Mouse (Mus musculus): Measurements from ENCODE around the gene Ccdc184. TPM values are rescaled to one million over a fixed set of nuclear protein-coding genes. Genes with fewer than 3 reads are reported as not detected.

The Ccdc184 gene
- under 1 TPM; 0.75 to 0.90 TPM for total RNA-seq (2021)
- 1.0 and 1.5 TPM in 2 replicates for polyA plus RNA-seq (2012; rRNA removed)
- long read RNA-seq = 0 reads

DNA sequence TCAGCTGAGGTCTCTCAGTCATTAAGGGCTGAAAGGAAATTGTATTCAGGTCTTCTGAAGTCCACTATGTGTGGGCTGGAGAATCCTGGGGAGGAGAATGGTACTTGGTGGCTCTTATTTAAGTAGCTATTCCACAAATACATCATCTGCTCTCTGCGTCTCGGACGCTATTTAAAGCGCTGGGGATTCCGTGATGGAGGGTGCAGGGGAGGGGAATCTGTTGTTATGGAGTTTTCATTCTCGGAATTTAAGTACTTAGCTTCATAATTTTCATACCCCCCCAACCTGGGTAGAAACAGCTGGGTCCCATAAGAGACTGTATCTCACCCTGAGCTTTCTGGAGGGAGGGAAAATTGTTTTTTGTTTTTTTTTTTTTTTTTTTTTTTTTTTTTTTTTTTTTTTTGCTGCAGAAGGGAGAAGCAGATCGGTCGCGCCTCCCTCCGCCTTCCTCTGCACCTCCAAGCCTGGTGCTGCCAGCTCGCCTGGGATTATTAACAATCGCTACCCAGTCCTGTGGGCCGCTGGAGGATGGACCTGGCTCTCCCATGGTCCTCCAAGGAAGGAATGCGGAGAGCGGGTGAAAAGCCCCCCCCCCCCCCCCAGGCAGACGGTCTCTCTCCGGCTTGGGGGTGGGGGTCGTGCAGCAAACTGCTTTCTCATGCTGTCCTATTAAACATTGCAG is at the start of gene Ccdc184:
Gene Ccdc184, plus strand, starts transcription at position 196 of the 682 bp plus-strand sequence.
- DNase-seq = no peak

DNA sequence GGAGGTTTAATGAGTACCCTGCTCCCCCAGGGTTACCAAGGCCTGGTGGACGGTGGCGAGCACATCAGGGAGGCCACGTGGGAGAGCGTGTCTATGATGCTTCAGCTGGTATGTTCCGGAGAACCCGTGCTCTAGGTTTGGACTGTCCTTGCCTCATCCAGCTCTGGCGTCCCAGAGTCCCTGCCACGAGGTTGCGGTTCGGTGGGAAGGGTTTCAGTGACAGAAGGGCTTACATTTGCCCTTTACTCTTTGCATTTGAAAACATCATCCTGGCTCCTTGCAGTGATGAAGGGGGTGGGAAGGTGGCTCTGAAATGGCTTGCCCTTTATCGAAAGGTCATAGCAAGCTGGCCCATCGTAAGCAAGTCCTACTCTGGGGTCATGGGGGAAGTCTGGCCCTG is 47.6 kb upstream of the Ccdc184 start:
- no peak for DNase-seq

DNA sequence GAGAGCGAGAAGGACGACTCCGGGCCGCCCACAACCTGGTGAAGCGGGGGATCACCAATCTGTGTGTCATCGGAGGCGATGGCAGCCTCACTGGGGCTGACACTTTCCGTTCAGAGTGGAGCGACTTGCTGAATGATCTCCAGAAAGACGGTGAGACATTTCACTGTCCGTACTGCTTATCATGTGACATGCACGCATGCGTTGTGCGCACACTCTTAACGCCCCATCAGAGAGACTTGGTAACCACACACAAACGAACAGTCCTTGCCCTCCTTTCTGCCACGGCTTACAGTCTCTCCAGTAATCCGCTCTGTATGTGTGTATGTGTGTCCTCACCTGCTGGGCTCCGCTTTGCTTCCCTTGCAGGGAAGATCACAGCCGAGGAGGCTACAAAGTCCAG is 46.1 kb upstream of the Ccdc184 start:
- DNase-seq = no peak

DNA sequence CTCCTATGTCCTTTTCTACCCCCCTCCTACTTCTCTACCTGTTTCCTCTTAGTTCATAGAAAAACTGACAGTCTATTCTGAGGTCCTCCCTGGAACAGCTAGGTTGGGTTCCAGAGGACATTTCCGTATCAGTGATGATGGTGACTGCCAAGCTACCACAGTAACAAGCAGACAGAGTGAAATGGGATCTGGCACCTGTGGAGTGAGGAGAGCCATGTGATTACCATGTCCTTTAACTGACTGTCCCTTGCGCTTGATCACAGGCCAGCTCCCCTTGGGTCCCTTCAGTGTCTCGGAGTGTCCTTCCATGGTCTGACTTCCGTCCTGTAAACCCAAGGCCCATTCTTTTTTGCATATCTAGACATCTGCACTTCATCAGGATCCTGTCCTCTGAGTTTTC is 36.0 kb upstream of the Ccdc184 start:
- DNase-seq = no peak

DNA sequence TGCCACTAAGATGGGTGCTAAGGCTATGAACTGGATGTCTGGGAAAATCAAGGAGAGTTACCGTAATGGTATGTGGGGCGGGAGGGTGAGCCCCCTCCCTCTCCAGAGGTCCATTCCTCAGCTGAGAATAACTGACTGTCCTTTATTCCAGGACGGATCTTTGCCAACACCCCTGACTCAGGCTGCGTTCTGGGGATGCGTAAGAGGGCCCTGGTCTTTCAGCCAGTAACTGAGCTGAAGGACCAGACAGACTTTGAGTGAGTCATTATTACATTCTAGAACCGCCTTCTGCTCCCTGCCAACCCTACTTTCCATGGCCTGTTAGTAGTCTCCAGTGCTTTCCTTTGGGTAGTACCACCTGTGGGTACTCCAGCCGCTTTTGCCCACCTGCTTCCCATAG is 35.5 kb upstream of the Ccdc184 start:
- DNase-seq = no peak

DNA sequence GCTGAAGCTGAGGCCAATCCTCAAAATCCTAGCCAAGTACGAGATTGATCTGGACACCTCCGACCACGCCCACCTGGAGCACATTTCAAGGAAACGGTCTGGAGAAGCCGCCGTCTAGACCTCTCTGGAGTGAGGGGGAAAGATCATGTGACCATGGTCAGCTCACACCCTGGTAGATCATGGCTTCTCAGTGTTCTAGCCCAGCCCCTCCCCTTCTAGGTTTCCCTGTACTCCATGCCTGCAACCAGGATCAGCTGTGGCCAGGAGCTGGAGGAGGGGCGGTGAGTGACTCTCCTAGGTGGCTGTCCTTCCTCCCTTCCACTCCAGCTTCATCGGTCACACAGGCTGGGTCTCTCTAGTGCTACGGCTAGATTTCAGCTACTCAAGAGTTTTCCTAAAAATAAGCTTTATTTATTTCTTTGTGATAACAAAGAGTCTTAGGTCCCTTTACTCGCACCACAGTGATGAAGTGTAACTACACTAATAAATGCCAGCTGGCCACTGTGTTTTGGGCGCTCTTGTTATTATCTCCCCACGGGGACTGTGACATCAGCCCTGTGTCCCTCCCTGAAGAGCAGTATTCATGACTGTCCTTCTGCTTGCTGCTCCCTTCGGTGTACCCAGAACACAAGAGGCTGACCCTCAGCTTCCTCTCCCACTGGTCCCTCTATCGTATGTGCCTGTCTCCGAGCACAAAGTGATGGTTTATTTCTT is 34.9 kb upstream of the Ccdc184 start:
- no peak for DNase-seq

DNA sequence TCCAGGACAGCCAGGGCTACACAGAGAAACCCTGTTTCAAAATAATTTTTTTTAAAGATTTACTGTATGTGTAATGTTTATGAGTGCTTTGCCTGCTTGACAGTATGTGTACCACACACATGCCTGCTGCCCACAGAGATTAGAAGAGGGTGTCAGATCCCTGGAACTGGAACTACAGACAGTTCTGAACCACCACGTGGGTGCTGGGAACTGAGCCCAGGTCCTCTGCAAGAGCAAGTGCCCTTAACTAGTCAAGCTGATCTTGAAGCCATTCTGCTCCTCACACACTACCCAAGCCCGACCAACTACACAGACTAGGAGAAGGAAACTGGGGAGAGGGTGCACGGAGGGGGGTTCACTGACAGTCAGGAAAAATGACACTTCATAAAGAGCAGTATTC is 33.5 kb upstream of the Ccdc184 start:
- no peak for DNase-seq

DNA sequence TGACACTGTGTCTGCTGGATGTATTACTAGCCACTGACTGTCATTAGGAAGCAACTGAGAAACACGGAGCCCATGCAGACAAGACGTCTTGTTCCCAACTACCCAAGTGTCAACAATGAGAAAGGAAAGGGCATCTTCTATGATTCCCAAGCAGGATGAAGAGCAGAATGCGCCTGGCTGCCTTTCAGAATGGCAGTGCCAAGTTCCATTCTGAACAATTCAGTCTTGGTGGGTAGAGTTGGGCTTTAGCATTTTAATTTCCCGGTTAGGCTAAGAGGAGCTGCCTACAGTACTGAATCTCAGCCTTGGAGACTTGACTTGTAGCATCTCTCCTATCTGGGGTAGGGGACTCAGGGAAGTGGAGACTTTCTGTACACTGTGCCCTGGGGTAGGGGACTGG is 32.9 kb upstream of the Ccdc184 start:
- no peak for DNase-seq

DNA sequence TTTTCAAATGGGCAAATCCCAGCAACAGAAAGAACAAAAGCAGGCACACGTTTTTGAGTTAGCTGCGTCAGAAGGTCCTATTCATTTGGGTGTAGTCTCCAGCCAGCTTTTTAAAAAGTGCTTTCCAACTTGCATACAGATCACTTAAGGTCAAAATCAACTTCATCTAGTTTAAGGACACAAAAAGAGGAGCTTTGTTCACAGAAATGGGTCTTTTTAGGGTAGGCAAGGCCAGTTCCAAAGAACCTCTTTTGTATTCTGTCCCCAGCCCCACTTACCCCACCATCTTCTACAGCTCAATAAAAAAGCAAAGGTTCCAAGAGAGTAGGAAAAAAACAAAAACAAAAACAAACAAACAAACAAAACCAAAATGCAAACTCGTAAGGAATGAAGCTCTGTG is 32.3 kb upstream of the Ccdc184 start:
- DNase-seq = no peak

DNA sequence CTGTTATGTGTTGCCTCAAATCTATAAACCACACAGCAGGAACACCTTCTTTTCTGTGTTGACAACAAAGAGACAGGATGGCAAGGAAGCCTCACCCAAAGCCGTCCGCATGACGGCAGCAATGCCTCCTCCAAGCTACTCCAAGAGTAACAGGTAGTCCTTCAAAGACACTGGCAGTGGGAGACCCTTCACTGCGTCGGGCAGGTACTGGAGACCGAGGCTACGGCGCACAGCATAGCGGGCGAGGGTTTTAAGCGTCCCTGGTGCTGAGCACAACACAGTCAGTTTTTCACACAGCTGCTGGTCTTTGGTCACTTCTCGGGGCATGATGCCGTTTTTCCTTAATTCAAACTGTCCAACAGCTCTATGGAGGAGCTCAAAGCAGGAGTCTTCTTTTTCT is 31.3 kb upstream of the Ccdc184 start:
- DNase-seq = no peak

DNA sequence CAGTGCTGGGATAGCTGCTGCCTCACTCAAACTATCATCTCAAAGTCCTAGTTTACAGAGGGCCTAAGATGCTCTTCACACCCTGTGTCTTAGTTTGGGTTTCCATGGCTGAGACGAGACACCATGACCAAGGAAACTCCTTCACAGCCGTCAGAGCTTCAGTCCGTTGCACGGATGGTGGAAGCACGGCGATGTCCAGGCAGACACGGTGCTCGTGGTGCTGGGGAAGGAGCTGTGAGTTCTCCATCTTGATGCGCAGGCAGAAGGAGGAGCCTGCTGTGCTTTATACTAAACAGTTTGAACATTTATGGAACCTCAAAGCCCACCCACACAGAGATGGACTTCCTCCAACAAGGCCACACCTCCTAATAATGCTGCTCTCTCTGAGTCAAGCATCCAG is 30.1 kb upstream of the Ccdc184 start:
- no peak for DNase-seq

DNA sequence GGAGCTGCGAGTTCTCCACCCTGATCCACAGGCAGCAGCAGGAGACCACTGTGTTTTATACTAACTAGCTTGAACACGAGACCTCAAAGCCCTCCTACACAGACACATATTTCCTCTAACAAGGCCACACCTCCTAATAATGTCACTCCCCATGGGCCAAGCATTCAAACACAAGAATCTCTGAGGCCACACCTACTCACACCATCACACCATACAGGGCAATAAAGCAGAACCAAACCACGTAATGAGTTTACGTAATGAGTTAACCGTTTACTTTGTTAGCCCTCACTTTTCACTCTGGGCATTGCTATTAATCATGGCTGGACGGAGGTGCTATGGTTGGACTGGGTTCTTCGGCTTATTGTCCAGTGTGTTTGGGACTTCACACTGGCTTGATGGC is 27.2 kb upstream of the Ccdc184 start:
- DNase-seq = no peak

DNA sequence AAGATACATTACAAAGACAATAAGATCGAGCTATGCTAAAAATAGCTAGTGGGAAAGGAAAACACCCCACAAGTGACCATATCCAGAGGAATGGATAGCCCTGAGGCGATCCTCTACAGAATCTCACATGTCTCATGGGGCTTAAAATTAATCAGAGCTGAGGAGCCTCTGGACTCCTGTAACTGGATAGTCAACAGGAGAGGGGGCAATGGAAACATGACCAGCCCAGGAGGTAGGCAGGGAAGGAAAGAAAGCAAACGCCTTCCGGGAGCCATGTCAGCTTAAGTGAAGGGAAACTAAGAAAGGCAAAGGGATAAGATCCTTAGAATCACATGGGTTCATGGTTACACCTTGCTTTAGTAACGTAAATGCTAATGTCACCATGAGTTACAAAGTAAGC is 26.1 kb upstream of the Ccdc184 start:
- no peak for DNase-seq

DNA sequence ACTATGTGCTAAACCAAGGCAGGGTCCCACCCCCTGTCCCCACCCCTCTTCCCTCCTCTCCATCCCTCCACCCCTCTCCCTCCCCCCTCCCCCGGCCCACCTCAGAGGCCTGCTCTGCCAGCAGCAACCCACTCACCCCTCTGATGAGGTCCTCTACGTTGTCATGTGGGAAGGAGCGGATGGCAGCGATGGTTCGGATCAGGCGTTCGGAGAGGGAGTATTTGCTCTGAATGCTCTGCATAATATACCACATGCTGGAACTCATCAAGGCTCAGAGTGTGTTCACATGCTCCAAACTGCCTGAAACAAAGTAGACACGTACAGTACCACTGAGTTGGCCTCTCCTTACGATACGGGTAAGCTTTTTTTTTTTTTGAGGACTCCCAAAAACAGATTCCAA is 24.4 kb upstream of the Ccdc184 start:
- DNase-seq = no peak

DNA sequence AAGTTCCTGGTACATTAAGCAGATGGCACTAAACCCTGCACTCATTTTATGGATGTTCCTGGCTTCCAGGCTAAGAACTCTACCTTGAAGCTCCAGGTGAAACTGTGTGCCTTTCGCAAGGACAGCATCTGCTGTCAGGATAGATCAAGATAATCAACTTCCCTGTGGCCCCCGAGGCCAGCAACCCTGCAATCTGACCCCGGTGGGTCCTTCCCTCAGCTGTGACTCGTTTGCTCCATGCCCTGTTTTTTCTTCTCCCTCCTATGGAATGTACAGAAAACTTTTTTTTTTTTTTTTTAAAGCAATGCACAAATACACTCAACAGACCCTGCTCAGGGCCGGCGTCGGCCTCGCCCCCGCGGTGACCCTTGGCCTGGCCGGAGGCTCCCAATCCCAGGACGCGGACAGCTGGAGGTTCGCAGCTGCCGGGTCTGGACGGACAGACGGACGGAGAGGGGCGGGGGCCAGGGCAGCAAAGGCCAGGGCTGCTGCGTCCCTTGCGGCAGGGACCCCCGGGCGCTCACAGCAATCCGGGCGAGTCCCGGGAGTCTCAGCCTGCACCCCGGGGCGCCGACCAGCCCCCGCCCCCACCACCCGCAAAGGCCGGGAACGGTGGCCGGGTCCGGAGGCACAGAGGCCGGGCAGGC is 22.0 kb upstream of the Ccdc184 start:
- DNase-seq = no peak

DNA sequence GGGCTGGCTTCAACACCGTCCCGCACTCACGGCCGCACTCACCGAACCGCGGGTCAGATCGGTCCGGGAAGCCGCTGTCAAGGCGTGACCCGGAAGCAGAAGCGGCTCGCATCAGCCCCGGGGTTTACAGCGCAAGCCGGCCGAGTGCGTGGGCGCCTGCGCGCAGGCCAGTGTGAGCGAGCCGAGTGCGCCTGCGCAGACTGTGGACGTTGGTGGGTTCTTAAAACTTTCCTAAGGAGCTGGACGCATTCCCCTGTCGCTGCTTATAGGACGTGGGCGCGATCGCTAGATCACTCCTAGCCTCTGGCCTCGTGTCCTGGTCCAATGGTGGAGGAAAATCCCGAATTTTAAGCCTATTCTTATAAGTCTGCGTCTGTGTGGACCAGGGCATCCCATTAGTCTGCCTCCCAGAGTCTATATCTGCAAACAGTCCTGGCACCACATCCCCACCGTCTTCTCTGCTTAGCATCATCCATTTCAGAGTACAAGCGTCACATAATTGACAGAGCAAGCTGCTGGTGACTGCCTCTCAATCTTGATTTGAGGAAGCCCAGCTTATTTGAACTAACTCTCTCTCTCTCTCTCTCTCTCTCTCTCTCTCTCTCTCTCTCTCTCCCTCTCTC is 21.3 kb upstream of the Ccdc184 start:
- peak; percentile 95 for DNase-seq

DNA sequence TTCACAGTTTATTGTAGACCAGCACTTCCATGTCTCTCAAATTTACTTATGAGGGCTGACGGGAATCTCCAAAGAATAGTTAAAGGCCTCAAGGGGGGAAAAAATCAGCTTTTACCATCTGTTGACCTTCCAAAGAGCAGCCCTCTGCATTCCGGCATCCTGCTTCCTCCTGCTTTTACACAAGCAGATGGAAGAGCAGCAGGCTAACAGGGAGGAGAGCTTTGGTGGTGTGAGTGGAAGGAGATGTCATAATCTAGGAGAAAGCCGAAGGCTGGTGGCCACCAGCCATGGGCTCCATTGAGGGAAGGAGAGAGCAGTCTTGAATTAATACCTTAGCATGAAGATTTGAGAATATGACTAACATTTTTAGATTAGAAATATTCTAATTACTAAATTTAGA is 18.6 kb upstream of the Ccdc184 start:
- no peak for DNase-seq

DNA sequence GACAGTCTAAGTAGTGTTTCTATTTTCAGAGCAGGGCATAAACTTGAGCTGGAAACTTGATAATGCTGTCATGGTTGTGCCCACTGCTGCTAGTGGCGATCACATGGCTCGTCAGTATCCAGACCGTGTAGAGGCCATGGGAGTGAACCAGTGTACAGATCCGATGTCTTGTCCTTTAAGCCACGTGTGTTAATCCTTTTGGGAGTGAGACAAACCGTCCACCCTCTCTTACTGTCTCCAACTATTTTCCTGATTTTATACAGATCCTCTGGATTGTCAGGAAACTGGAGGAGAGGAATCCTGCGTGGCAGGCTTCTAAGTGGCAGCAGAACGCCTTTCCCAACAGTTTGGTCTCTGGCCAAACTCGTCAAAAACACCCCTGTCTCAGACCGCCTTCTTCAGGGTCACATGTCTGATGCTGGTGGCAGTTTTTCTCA is 17.8 kb upstream of the Ccdc184 start:
- no peak for DNase-seq

DNA sequence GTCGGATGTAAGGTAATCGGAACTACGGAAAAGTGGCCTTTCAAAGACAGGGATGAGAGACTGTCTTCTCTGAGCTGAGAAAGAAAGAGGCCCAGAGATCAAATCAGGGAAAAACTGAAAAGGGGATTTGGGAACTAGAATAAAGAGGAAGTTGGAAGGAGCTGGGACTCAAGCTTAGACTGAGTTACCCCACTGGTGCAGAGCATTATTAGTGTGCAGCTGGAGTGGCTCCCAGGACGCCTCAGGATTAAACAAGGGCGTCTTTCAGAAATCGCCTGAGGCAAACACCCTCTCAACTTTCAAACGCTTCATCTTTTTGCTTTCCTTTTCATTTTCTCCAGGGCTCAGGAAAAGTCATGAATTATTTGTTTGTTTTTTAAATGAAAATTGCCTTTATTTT is 14.0 kb upstream of the Ccdc184 start:
- DNase-seq = no peak

DNA sequence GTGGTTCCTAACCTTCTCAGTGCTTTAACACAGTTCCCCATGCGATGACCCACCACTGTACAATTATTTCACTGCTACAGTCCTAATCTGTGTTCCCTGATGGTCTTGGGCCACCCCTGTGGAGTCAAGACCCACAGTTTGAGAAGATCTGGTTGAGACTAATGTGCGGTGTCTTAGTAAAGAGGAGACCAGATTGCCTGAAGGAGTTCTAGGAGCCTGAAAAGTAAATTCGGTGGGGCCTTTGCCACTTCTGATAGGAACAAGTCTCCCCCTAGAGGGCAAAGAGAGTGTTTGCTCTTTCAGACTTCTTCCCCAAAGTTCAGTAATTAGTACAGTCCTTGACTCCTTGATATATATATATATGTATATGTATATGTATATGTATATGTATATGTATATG is 13.3 kb upstream of the Ccdc184 start:
- no peak for DNase-seq

DNA sequence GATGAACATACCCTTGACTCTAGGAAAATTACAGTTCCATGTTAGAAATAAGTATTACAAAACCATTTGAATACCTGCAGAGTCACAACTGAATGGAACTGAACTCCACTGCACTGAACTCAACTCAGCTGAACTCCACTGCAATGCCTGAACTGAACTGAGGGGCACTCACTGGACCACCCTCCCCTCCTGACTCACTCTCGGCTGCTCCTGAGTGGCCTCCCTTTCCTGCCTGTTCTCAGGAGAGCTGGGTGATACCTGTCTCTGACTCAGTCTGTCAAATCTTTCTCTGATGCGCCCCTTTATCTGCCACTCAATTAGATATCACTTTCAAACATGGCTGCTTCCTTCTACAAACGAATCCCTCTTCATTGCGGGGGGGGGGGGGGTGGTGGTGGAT is 12.8 kb upstream of the Ccdc184 start:
- DNase-seq = no peak

DNA sequence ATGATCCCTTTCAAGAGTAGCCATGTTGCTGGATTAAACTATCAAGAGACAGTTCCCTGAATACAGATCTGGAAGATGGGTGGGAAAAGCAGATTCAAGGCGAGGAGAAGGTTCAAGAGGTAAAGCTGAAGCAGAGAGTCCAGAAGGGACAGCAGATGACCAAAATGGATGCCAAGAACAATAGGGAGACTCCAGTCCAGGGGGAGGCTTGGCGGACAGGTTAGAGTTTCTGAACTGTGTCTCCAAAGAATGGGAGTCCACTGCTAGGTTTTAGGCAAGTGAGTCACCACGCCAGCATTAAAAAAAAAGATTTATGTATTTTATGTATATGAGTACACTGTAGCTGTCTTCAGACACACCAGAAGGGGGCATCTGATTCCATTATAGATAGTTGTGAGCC is 12.3 kb upstream of the Ccdc184 start:
- DNase-seq = no peak

DNA sequence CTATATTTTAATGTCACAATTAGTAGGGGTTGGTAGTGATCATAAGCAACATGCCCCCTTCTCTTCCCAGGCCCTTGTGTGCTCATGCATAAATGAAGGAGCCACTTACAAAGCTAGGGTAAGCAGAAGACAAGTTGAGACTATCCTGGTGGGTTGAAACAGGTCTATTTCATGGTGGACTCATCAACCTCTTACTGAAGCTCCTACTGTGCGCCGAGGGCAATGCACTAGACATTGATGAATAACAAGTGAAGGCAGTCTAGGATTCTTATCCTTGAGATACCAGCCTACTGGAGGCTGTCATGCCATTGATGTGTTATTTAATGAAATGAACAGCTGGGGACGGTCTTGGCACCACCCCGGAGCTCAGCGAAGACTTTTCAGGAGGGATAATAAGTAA is 11.7 kb upstream of the Ccdc184 start:
- DNase-seq = no peak
